Mouse (Mus musculus) adrenal gland, adult 8-10 months (tissue): ENCODE data around the gene Tomm40l. TPM values are rescaled to one million over a fixed set of nuclear protein-coding genes. Genes with fewer than 3 reads are reported as not detected.

ENCODE experiments used
- DNase-seq: peaks from one replicate; pipeline ENCODE4 v3.0.0; 2022
- total RNA-seq, 4 experiments: library from RNA; stranded (reverse); gene quantifications; 2 replicates each; pipeline ENCODE4 v1.2.4; 2022

Gene Tomm40l
- total RNA-seq, 4 experiments from 2014 or later = 39.1 to 49.2 (median 46.0) TPM

DNA sequence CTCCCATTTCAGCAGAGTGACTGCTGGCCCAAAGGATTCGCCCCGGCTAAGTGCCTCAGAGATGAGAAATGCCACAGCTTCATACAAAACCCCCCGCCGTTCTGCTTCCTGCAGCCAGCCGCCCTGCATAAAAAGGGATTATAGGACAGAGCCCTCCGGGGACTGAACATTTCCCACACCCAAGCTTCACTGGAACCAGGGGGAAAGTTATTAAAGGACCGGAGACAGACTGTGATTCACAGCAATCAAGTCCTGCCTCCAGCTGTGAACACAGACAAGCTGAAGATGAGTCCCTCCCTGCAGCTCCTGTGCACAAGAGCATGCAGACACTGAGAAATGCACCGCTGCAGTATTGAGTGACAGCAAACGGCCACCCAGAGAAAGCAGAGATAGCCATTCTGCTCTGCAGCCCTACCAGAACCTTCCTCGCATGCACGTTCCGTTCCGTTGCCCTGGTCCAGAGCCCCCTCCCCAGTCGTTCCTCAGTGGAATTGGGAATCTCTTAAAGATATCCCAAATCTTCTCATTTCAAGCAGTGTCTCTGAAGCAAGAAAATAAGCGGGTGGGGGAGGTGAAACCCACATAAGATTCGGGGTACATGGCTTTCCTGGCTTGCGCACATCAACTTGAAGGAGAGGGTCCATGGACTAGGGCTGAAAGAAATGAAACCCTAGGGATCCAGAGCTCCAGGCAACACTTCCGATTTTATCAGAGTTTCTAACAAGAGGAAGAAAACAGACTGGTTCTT is 29.0 kb downstream of the Tomm40l start:
- no peak for DNase-seq

DNA sequence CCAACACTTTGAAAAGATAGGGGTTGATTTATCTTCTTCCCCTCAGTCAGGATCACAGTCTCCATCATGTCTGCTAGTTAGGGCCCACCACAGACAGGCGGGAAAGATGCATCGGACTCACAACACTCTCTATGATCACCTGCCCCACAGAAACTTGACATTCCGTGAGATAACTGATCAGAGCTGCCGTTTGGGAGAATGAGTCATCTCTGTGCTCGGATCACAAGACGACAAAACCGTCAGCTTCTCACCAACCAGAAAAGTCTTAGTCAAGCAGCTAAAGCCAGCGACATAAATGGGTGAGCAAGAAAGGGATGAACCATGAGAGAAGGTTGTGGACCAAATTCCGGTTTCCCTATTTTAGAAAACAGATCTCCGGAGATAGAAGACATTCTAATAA is 30.0 kb downstream of the Tomm40l start:
- no peak for DNase-seq

DNA sequence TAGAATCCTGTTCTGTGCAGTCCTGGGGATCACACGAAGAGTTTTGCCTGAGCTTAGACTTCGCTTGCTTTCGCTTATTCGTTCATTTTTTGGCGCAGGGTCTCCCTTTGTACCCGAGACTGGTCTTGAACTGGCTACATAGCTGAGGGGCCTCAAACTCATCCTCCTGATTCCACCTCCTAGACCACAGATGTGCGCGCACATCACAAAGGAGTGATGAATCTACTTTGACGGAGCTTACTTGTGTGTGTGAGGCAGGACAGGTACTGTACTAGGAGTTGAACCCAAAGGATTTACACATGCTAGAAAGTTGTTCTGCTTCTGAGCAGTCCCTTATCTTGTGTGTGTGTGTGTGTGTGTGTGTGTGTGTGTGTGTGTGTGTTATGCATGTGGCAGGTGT is 31.5 kb downstream of the Tomm40l start:
- no peak for DNase-seq

DNA sequence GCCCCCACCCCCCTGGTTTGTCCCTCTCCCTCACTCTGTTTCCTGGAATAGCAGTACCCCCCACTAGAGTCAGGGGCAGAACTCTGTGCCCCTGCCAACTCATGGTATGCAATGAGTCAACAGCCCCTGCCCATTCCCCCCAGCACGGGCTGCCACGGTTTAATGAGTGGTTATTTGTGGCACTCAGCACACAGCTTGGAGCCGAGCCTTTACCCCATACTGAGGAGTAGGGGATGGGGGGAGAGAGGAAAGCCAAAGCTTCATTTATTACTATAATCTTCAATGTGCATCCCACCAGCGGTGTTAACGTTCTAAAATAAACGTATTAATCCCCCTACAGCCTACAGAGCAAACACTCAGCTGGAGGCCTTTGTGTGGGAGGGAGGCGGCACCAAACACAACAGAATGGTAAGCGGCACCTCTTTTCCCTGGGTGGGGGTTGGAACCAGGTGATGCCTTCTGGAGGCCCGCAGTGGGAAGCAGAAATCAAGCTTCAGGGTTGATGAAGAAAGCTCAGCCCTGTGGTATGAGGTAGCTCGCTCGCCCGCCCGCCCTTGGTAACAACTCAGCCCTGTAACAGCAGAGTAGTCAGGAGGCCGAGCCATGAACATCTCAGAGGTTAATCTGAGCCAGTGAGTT is 32.7 kb downstream of the Tomm40l start:
- DNase-seq = no peak

DNA sequence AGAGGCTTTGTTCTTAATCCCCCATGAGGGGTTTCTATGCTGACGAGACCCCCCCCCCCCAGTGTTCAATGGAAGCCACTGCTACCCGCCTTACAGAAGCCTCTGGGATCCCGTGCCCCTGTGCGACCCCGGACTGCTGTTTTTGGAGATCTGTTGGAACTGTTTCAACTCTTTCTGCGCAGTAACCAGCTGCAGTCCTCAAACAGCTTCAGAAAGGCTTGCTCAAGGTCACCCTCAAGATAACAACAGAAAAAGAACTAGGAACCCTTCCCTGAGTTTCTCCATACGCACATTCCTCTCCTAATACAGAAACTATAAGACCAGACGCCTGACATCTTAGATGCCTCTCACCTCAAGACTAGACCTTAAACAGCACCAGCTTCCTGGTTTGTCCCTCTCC is 33.3 kb downstream of the Tomm40l start:
- DNase-seq = no peak

DNA sequence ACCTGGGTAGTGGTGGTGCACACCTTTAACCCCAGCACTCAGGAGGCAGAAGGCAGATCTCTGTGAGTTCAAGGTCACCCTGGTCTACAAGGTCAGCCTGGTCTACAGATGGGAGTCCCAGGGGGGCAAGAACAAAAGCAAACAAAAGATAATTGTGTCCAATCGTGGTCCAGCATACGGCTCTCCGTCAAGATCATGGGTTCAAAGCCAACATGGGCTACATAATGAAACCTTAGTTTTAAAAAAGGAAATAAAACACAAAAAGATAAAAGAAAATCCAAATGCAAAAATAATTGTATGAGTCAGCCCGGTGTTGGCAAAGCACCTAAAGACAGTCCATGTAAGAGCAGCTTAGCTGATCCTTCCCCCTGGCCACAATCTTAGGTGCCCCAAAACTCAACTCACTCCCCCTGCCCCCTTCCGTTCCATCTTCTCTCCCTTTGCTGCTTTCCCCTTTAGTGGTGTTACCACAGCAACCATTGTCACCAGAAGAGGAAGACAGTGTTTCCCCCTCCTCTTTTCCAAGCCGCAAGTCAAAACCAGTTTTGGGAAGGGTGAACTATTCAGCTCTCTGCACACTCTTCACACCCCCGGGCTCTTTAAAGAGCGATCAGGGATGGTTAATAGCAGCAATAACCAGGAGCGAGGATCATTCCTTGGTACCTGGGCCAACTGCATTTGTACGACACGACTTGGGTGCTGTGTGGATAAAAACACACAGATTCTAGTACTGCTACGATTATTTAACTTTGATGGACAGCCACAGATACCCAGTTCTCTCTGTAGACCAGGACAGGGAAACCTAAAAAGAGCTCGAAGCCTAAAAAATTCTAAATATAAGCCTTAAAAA is 34.2 kb downstream of the Tomm40l start:
- DNase-seq = no peak

DNA sequence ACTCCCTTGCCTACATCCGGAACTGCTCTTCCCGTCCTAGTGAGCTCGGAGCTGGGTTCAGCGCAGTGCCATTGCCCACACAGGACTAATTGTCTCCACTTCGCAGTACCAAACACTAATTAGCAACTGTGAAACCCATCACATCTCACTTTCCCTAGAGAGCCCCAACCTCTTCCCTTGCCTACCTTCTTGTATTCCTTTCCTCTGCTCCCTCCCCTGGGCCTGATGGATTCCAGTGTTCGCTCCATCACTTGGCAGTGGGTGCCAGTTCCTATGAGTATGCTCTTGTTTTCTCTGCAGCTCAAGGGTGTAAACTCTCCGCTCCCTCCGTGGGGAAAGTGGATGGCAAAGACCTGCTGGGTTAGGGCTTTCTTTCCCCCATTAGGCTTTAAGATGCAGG is 36.7 kb downstream of the Tomm40l start:
- no peak for DNase-seq

DNA sequence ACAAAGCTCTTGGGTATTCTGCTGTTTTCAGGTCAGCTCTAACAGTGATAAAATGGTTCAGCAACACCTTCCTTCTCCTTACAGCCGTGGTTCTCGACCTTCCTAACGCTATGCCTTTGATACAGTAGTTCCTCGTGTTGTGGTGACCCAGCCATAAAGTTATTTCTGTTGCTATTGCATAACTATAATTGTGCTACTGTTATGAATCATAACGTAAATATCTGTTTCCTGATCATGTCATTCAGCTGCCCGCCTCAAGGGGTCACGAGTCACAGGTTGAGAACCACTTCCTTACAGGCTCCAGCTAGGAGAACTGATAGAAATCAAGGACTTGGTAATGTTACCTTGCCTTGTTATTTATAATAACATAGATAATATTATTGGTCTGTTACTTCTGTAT is 38.0 kb downstream of the Tomm40l start:
- no peak for DNase-seq

DNA sequence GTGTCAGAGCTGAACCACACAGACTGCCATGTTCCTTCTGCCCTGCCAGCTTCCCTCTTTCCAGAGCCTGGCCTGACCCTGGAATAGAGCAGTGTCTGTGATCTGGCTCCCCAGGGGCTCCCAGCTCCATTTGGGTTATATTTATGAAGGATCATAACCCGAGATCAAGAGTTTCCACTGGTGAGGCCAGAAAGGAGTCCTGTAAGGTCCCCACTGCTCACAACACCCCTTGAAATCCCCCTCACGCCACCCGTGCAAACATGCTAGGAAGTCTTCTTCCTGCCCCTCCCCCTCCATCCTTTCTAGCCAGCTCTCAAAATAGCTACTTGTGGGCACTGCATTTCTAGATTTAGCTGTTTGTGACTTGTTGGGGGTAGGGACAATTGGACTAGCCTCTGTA is 38.7 kb downstream of the Tomm40l start:
- DNase-seq = no peak

DNA sequence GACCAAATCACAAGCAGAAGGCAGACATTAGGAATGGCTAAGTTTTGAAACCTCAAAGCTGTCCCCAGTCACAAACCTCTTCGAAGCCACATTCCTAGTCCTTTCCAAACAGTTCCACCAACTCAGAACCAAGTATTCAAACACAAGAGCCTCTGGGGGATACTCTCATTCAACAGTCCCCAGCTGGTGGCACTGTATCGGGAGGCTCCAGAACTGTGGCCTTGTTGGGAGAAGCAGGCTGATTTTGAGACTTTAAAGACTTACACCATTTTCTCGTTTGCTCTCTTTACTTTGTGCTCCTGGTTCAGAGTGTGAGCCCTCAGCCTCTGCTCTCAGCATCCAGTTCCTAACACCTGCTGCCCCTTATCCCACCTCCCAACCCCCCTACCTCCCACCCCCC is 39.3 kb downstream of the Tomm40l start:
- no peak for DNase-seq

DNA sequence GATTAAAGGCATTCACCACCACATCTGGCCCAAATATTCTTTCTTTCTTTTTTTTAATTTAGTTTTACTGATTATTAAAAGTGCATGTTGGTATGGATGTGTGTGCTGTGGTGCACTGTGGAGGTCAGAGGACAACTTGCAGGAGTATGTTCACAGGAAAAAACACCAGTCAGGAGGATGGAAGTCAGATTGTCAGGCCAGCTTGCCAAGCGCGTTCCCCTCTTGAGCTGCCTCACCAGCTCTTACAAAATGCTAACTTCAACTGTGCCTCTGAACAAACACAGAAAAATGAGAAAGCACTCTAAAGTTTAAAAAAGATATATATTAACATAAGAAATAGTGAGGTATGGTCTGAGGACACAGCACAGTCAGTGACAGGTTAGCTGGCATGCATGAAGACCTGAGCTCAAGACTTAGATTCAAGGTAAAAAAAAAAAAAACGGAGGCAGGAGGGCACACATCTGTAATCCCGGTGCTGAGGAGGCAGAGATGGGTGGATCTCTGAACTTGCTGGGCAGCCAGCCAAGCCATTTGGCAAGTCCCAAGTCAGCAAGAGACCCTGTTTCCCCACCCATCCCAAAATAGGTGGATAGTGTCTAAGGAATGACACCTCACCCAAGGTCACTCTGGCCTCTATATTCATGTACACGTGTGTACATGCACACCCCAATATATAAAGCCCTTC is 42.7 kb downstream of the Tomm40l start:
- DNase-seq = no peak

DNA sequence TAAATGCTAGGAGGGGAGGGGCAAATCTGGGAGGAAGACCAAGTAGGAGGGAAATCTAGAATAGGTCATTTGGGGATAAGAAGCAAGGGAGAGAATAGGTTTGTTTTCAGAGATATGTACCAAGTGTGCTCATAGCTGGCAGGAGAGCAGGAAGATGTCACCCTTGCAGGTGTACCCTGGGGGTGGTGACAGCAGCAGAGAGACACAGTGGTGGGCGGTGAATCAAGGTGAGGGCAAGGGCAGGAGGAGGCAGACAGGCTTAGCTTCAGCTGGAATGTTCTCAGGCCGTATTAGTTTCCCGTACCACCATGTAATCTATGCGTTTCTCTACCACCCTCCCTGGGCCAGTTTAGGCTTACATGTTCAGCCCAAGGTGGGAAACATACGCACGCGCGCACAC is 49.5 kb downstream of the Tomm40l start:
- DNase-seq = no peak

DNA sequence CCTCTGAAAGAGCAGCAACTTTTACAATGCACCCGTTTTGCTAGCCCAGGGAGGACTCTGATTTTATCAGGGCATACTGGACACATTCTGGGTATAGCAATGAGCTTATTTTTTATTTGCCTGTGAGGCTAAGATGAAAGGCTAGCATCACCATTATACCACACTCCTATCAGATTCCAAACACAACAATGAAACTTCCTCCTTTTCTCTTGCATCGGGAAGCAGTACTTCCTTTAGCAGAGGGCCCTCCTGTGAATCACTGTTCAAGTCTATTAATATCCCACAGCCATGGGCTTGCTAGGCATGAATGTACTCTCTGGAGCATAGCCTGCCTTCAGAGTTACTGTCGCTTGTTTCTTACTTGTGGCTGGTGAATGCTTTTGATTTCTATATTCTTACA is 51.2 kb downstream of the Tomm40l start:
- DNase-seq = no peak

DNA sequence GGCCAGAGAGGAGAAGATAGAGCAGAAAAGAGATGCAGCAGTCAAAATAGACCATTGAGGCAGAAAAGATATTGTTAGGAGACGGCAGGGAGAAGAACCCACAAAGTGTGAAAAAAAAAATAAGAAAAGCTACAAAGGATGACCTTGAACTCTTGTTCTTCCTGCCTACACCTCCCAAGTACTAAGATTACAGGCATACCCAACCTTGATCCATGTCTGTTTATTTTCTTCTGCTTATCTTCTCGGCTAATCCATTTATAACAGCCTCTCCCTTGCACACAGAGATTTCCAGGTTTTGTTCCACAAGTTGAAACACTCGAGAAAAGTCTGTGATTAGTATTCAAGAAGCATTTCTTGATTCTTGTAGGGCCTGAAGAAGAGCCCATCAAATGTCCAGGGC is 52.4 kb downstream of the Tomm40l start:
- DNase-seq = no peak

DNA sequence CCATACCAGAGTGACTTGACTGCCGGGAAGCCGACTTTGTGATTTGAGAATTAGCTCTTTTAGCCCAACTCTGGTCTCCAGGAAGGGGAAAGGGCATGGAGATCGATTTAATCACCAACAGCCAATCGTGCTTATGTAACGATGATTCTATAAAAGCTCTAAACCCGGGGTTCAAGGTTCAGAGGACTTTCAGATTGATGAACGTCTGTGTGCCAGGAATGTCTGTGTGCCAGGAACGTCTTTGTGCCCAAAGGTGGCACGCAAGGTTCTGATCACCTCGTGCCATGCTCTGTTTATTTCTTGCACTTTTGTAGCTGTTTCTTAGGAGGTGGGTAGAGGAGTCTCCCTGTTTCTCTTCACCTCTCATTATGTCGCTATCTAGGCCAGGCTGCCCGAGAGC is 53.4 kb downstream of the Tomm40l start:
- DNase-seq = no peak

Other genes starting within 250 kb of the Tomm40l start
- 10 to 100 TPM in 3 of 4 experiments, 1 to 10 TPM in 1; 6.4 to 15.5 (median 12.2) TPM for gene Fcgr2b, start 246.0 kb downstream of the Tomm40l start, total RNA-seq
- 1 to 10 TPM; 4.1 to 7.5 (median 6.1) TPM for gene Fcgr4, start 203.6 kb downstream of the Tomm40l start, total RNA-seq
- gene Fcgr3, start 157.6 kb downstream of the Tomm40l start, total RNA-seq = 10 to 100 TPM; 11.4 to 29.7 (median 23.1) TPM
- 1 to 10 TPM; 1.3 to 4.1 (median 3.1) TPM for gene Cfap126, start 108.6 kb downstream of the Tomm40l start, total RNA-seq
- 100 to 1,000 TPM; 324 to 440 (median 382) TPM for gene Sdhc, start 71.9 kb downstream of the Tomm40l start, total RNA-seq
- 1 to 10 TPM in 2 of 4 experiments, under 1 TPM in 2; 0.43 to 1.4 (median 1.2) TPM for gene Mpz, start 71.8 kb downstream of the Tomm40l start, total RNA-seq
- 10 to 100 TPM; 55.7 to 66.0 (median 59.2) TPM for gene Pcp4l1, start 26.2 kb downstream of the Tomm40l start, total RNA-seq
- gene Nr1i3, start 8.5 kb downstream of the Tomm40l start, total RNA-seq = under 1 TPM in 2 of 4 experiments, not detected in 2; 0.13 to 0.15 TPM
- gene Apoa2, start 2.5 kb upstream of the Tomm40l start, total RNA-seq = 1 to 10 TPM; 2.0 to 6.4 (median 4.3) TPM
- gene Fcer1g, start 11.9 kb upstream of the Tomm40l start, total RNA-seq = 10 to 100 TPM; 21.8 to 34.4 (median 28.3) TPM
- under 1 TPM; 0.46 to 0.80 (median 0.60) TPM for gene Adamts4, start 27.9 kb upstream of the Tomm40l start, total RNA-seq
- 100 to 1,000 TPM; 609 to 713 (median 672) TPM for gene Ndufs2, start 28.9 kb upstream of the Tomm40l start, total RNA-seq
- gene B4galt3, start 47.8 kb upstream of the Tomm40l start, total RNA-seq = 10 to 100 TPM; 28.5 to 44.8 (median 43.0) TPM
- gene Ppox, start 58.7 kb upstream of the Tomm40l start, total RNA-seq = 10 to 100 TPM; 39.7 to 86.2 (median 65.6) TPM
- gene Usp21, start 65.5 kb upstream of the Tomm40l start, total RNA-seq = 10 to 100 TPM; 39.3 to 64.7 (median 52.0) TPM
- gene Ufc1, start 72.5 kb upstream of the Tomm40l start, total RNA-seq = 100 to 1,000 TPM; 179 to 200 (median 194) TPM
- 10 to 100 TPM; 31.0 to 45.9 (median 36.7) TPM for gene Dedd, start 106.6 kb upstream of the Tomm40l start, total RNA-seq
- 100 to 1,000 TPM in 1 of 4 experiments, 10 to 100 TPM in 3; 81.4 to 103 (median 89.6) TPM for gene Nit1, start 123.1 kb upstream of the Tomm40l start, total RNA-seq
- 100 to 1,000 TPM in 2 of 4 experiments, 10 to 100 TPM in 2; 76.7 to 184 (median 115) TPM for gene Pfdn2, start 123.2 kb upstream of the Tomm40l start, total RNA-seq
- gene Klhdc9, start 138.3 kb upstream of the Tomm40l start, total RNA-seq = 10 to 100 TPM in 1 of 4 experiments, 1 to 10 TPM in 3; 1.7 to 13.1 (median 6.2) TPM
- gene Nectin4, start 147.6 kb upstream of the Tomm40l start, total RNA-seq = under 1 TPM; 0.10 to 0.54 (median 0.31) TPM
- 1 to 10 TPM; 3.4 to 7.5 (median 5.5) TPM for gene Arhgap30, start 166.4 kb upstream of the Tomm40l start, total RNA-seq
- gene Usf1, start 188.8 kb upstream of the Tomm40l start, total RNA-seq = 10 to 100 TPM; 61.4 to 94.4 (median 75.4) TPM
- gene Tstd1, start 196.4 kb upstream of the Tomm40l start, total RNA-seq = 1 to 10 TPM; 1.7 to 8.1 (median 5.3) TPM
- gene F11r, start 215.0 kb upstream of the Tomm40l start, total RNA-seq = 10 to 100 TPM; 26.4 to 53.3 (median 39.5) TPM